Mouse (Mus musculus): ENCODE measurements around the gene Psmb9.
A peak's percentile ranks its signal among the peaks of the same experiment; 100 is the strongest.

The Psmb9 gene

DNA sequence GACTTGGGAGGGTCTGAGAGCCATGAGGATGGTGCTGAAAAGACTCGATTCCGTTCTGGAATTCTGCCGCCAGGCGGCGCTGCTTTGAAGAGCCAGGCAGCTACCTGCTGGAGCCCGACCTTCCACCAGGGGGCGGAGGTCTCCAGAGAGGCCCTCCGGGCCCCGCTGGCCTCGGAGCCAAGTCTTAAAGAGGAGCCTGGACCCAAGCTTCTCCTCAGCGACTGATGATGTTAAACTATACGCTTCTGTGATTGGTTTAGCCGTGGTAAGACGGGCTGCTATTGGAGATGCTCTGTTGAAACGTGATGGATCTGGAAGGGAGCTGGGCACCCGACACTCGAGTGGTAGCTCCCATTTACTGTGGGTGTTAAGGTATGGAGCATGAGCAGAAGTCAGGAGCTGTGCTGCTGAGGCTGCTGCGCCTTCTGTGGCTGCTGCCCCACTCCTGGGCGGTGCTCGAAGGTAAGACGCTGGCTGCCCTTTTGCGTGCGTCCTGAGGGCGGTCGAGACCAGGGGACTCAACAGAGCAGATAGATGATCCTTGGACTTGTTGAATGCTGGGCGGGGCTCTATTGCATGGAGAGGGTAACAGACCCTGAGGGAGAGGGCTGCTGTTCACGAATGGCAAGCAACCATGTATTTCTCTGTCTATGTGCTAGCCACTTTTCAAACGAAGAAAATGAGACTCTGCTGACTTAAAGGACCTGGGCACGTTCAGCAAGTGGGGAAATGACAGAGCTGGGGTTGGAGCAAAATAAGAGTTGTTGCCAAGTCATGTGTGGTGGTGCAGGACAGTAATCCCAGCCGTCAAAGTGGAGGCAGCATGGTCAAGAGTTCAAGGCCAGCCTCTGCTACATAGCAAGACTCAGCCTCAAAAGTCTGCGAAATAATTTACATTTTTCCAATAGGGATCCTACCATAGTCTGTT is 52.0 kb downstream of the Psmb9 start:
- DNase-seq = peak; percentile 97 to 99

DNA sequence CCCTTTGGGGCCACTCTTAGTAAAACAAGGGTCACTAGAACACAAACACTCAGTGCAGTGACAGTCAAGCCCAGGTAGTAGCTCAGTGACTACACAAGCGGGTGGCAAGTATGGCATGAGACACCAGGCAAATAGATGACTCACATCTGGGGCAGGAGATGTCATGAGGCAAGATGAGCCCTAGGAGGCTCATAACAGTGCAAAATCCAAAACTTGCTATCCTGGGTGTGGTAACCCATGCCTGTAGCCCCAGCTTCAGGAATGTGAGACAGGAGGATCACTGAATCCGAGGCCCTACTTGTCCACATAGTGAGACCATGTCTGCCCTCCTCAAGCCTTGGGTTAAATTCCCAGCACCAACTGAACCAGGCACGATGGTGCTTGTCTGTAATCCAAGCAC is 53.1 kb downstream of the Psmb9 start:
- DNase-seq = no peak

DNA sequence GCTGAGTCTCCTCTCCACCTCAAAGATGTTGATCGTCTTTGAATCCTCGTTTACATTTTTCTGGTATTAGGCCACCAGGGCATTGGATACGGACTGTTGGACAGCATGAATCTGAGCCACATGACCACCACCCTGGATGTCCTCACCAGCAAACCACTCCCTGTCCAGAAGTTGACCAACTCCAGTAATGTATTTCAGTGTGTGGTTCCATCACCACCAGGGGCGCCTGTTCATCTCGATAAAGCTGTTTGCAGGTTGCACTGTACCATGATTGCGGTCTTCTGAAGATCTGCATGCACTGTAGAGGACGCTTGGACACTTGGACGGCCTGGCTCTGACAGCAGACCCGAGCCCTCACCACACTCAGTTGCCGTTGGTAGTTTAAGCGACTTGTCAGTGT is 54.3 kb downstream of the Psmb9 start:
- peak in 1 of 2 experiments; percentile 50 for DNase-seq
